16 mouse cellular contexts compared by ENCODE assay signal in genomic region chr6:129513409-129513808, GRCm38 (mm10). TPM values are rescaled to one million over a fixed set of nuclear protein-coding genes. Genes with fewer than 3 reads are reported as not detected.
DNase-seq lines count a peak whose midpoint lies in the region; ATAC-seq and TF ChIP-seq lines count a peak whose summit lies in the region.
"Had no signal": no experiment of that assay in that cellular context is flagged by ENCODE, and none has a peak within 500 bp of the region (broad histone marks: within the 10 kb centered on the region; RNA-seq: fewer than 3 reads in every experiment).

No protein-coding gene starts in this region.

- TF ChIP-seq RAD21 in MEL (IDR thresholded peaks at IDR 0.05; ENCODE audit: low read depth, low read length) = no peak

- no peak for TF ChIP-seq POLR2A in limb, embryonic 14.5 days (IDR thresholded peaks at IDR 0.05; ENCODE audit: borderline replicate concordance, extremely low read depth, insufficient read depth, insufficient read length)
- TF ChIP-seq POLR2A in MEL (IDR thresholded peaks at IDR 0.05; ENCODE audit: control insufficient read depth in 1 of 2, insufficient read depth in 1 of 2, low read depth in 1 of 2, low read length in 2 of 2, poor library complexity in 1 of 2) = no peak
- TF ChIP-seq POLR2A in thymus, adult 2 months (IDR thresholded peaks at IDR 0.05; ENCODE audit: control insufficient read depth, extremely low read depth, insufficient read depth, low read length, poor library complexity) = no peak

- DNase-seq in frontal cortex, postnatal 14 days (ENCODE audit: low spot score in 2 of 2) = no peak
- DNase-seq in limb, embryonic 14.5 days (ENCODE audit: low spot score) = peak; percentile 63
- no peak for DNase-seq in limb, embryonic 10.5 days (ENCODE audit: low spot score)
- peak; percentile 31 for DNase-seq in MEL (ENCODE audit: low read depth, low spot score)
- DNase-seq in adrenal gland, adult (ENCODE audit: inconsistent age in 2 of 2, low spot score in 1 of 2) = no peak
- DNase-seq in thymus, adult 2 months = no peak
- DNase-seq: layer of hippocampus, adult 9-11 months; thymus, postnatal 14 days had no signal

- 53% methylated on average over 1 of the region's 1 CpGs for WGBS in limb, embryonic 14.5 days
- 88% methylated on average over 1 of the region's 1 CpGs for WGBS in limb, embryonic 10.5 days
- WGBS in intestine, embryonic 16.5 days = 16% methylated on average over 1 of the region's 1 CpGs
- WGBS in thymus, adult 2 months = 66% methylated on average over 1 of the region's 1 CpGs

- no peak overlapping the region for H3K4me2 ChIP-seq in limb, embryonic 14.5 days (replicated peaks; ENCODE audit: low read depth, low read length, severe bottlenecking)
- no peak overlapping the region for H3K4me2 ChIP-seq in intestine, embryonic 16.5 days (ENCODE audit: low read depth, low read length)
- H3K4me2 ChIP-seq: embryonic facial prominence, embryonic 13.5 days; neural tube, embryonic 15.5 days had no signal

- TF ChIP-seq EP300 in MEL (IDR thresholded peaks at IDR 0.05; ENCODE audit: low read depth in 1 of 2, low read length in 2 of 2) = no peak

- peaks cover 9% of the 10 kb centered on the region for H3K4me1 ChIP-seq in limb, embryonic 14.5 days (ENCODE audit: control insufficient read depth, insufficient read depth, low read length)
- peaks cover 29% of the 10 kb centered on the region for H3K4me1 ChIP-seq in limb, embryonic 10.5 days
- peaks cover 0 to 9% of the 10 kb centered on the region in 2 experiments; a peak in 1 of 4 replicates for H3K4me1 ChIP-seq in MEL (ENCODE audit: control insufficient read depth in 1 of 2, insufficient read depth in 2 of 2, low read length in 2 of 2)
- peaks cover 9% of the 10 kb centered on the region for H3K4me1 ChIP-seq in intestine, embryonic 16.5 days (ENCODE audit: control insufficient read depth, insufficient read depth, low read length)
- H3K4me1 ChIP-seq in thymus, adult 2 months (replicated peaks; ENCODE audit: control insufficient read depth, insufficient read depth, low read length) = no peaks in the 10 kb centered on the region
- H3K4me1 ChIP-seq: embryonic facial prominence, embryonic 13.5 days; neural tube, embryonic 15.5 days had no signal

- H3K27me3 ChIP-seq in limb, embryonic 14.5 days (ENCODE audit: control insufficient read depth, insufficient read depth, low read length) = no peaks in the 10 kb centered on the region
- no peaks in the 10 kb centered on the region for H3K27me3 ChIP-seq in limb, embryonic 10.5 days (ENCODE audit: low read depth, poor library complexity, severe bottlenecking)
- H3K27me3 ChIP-seq in MEL (ENCODE audit: control insufficient read depth in 1 of 2, insufficient read depth in 2 of 2, low read length in 2 of 2) = no peaks in the 10 kb centered on the region; a peak in 1 of 4 replicates
- H3K27me3 ChIP-seq in intestine, embryonic 16.5 days (replicated peaks; ENCODE audit: control insufficient read depth, insufficient read depth, low read length) = no peaks in the 10 kb centered on the region
- H3K27me3 ChIP-seq in thymus, adult 2 months (ENCODE audit: control insufficient read depth, insufficient read depth, low read length) = no peaks in the 10 kb centered on the region
- H3K27me3 ChIP-seq: embryonic facial prominence, embryonic 13.5 days; neural tube, embryonic 15.5 days had no signal

- no peaks in the 10 kb centered on the region for H3K36me3 ChIP-seq in limb, embryonic 14.5 days (ENCODE audit: control insufficient read depth, insufficient read depth, low read length)
- no peaks in the 10 kb centered on the region for H3K36me3 ChIP-seq in limb, embryonic 10.5 days
- peaks cover 0 to 6% of the 10 kb centered on the region in 2 experiments; a peak in 2 of 4 replicates for H3K36me3 ChIP-seq in MEL (ENCODE audit: control insufficient read depth in 1 of 2, insufficient read depth in 2 of 2, low read length in 2 of 2)
- no peaks in the 10 kb centered on the region for H3K36me3 ChIP-seq in intestine, embryonic 16.5 days (ENCODE audit: control insufficient read depth, insufficient read depth, low read length)
- no peaks in the 10 kb centered on the region for H3K36me3 ChIP-seq in thymus, adult 2 months (ENCODE audit: control insufficient read depth, insufficient read depth, low read length)
- H3K36me3 ChIP-seq: embryonic facial prominence, embryonic 13.5 days; neural tube, embryonic 15.5 days had no signal

- no peak overlapping the region for H3K9ac ChIP-seq in limb, embryonic 14.5 days (ENCODE audit: low read depth, low read length, severe bottlenecking)
- H3K9ac ChIP-seq in MEL (ENCODE audit: control insufficient read depth, low read depth, low read length, poor library complexity, severe bottlenecking) = no peak overlapping the region
- no peak overlapping the region for H3K9ac ChIP-seq in intestine, embryonic 16.5 days (ENCODE audit: low read depth, low read length)
- H3K9ac ChIP-seq: embryonic facial prominence, embryonic 13.5 days; neural tube, embryonic 15.5 days had no signal

- H3K4me3 ChIP-seq in limb, embryonic 14.5 days (replicated peaks; ENCODE audit: low read length) = no peak overlapping the region
- H3K4me3 ChIP-seq in limb, embryonic 10.5 days = no peak overlapping the region
- H3K4me3 ChIP-seq in MEL (ENCODE audit: control insufficient read depth in 1 of 2, insufficient read depth in 1 of 2, low read depth in 2 of 2, low read length in 2 of 2) = no peak overlapping the region
- no peak overlapping the region for H3K4me3 ChIP-seq in intestine, embryonic 16.5 days (ENCODE audit: low read length)
- H3K4me3 ChIP-seq in thymus, adult 2 months (ENCODE audit: control insufficient read depth, insufficient read depth, low read length) = no peak overlapping the region
- H3K4me3 ChIP-seq: embryonic facial prominence, embryonic 13.5 days; neural tube, embryonic 15.5 days had no signal

- ATAC-seq in frontal cortex, adult (ENCODE audit: low TSS enrichment) = peak; percentile 88
- ATAC-seq in limb, embryonic 14.5 days (ENCODE audit: low FRiP score, low read depth) = no peak
- ATAC-seq in intestine, embryonic 16.5 days = peak; percentile 87
- ATAC-seq: forebrain, embryonic 16.5 days had no signal

- no peak overlapping the region for H3K27ac ChIP-seq in limb, embryonic 14.5 days (replicated peaks; ENCODE audit: low read depth, low read length)
- no peak overlapping the region for H3K27ac ChIP-seq in limb, embryonic 10.5 days
- no peak overlapping the region for H3K27ac ChIP-seq in MEL (ENCODE audit: control insufficient read depth, low read depth, low read length)
- peak overlapping the region; percentile 64 for H3K27ac ChIP-seq in intestine, embryonic 16.5 days (ENCODE audit: low read length)
- H3K27ac ChIP-seq in thymus, adult 2 months (ENCODE audit: control insufficient read depth, insufficient read depth, low read length) = no peak overlapping the region
- H3K27ac ChIP-seq: embryonic facial prominence, embryonic 13.5 days; neural tube, embryonic 15.5 days had no signal

- H3K9me3 ChIP-seq in limb, embryonic 14.5 days (ENCODE audit: control insufficient read depth, low read length) = no peaks in the 10 kb centered on the region
- no peaks in the 10 kb centered on the region for H3K9me3 ChIP-seq in limb, embryonic 10.5 days (replicated peaks)
- H3K9me3 ChIP-seq in MEL (replicated peaks; ENCODE audit: insufficient read depth, low read length) = no peaks in the 10 kb centered on the region
- H3K9me3 ChIP-seq in intestine, embryonic 16.5 days (ENCODE audit: control insufficient read depth, low read length) = no peaks in the 10 kb centered on the region
- H3K9me3 ChIP-seq: embryonic facial prominence, embryonic 13.5 days; neural tube, embryonic 15.5 days had no signal

- no peak for TF ChIP-seq CTCF in MEL (IDR thresholded peaks at IDR 0.05 in 2 of 3, conservative IDR thresholded peaks at IDR 0.05 in 1 of 3; ENCODE audit: control insufficient read depth in 1 of 3, insufficient read depth in 1 of 3, low read depth in 2 of 3, low read length in 3 of 3, poor library complexity in 1 of 3, severe bottlenecking in 1 of 3)
- no peak for TF ChIP-seq CTCF in thymus, adult 2 months (IDR thresholded peaks at IDR 0.05; ENCODE audit: borderline replicate concordance, control insufficient read depth, extremely low read depth, insufficient read depth, low read length, poor library complexity)

- no peaks in the 10 kb centered on the region for H3K79me2 ChIP-seq in MEL (ENCODE audit: control insufficient read depth, insufficient read depth, low read length, poor library complexity)

TF ChIP-seq in MEL, 35 proteins besides CTCF, POLR2A, EP300 and RAD21 (continues in another document):
- TF ChIP-seq SMC3 (IDR thresholded peaks at IDR 0.05; ENCODE audit: low read depth, low read length) = no peak

RNA-seq across cellular contexts. Expression of gene Tmem52b, which starts 1.1 kb away (rescaled TPM):
- not detected in 2 replicates for polyA plus RNA-seq in limb, embryonic 14.5 days (2012; rRNA removed)
- polyA plus RNA-seq in limb, embryonic 14.5 days (2014; fragmentation: Nextera tagmentation; extraction: Ambion mirVana) = not detected in 2 replicates
- not detected in 2 replicates for polyA plus RNA-seq in limb, embryonic 10.5 days (2016; fragmentation: Nextera tagmentation; extraction: Ambion mirVana)
- not detected in 2 replicates for total RNA-seq in MEL (2012; rRNA removed)
- not detected for polyA plus RNA-seq in MEL (2012; ENCODE audit: insufficient read depth in 1 of 2, insufficient read length in 2 of 2, low read depth in 1 of 2, low replicate concordance in 2 of 2, missing spikeins in 1 of 2)
- 0.11 TPM in 1 of 2 replicates, not detected in the other for polyA plus RNA-seq in intestine, embryonic 16.5 days (2015; fragmentation: Nextera tagmentation; extraction: Ambion mirVana)
- polyA plus RNA-seq in thymus, adult 2 months (2012; rRNA removed) = 0.18 TPM in 1 of 2 replicates, not detected in the other
- total RNA-seq: adrenal gland, adult 18-20 months; left cerebral cortex, postnatal 25 days had no signal
- polyA plus RNA-seq: embryonic facial prominence, embryonic 13.5 days; forebrain, embryonic 16.5 days; liver, embryonic 16.5 days; neural tube, embryonic 15.5 days had no signal

RNA-seq across cellular contexts. Expression of gene Olr1, which starts 6.4 kb away (rescaled TPM):
- 0.04 and 0.10 TPM in 2 replicates for polyA plus RNA-seq in limb, embryonic 14.5 days (2012; rRNA removed)
- not detected in 2 replicates for polyA plus RNA-seq in limb, embryonic 14.5 days (2014; fragmentation: Nextera tagmentation; extraction: Ambion mirVana)
- polyA plus RNA-seq in limb, embryonic 10.5 days (2016; fragmentation: Nextera tagmentation; extraction: Ambion mirVana) = 0.16 TPM in 1 of 2 replicates, not detected in the other
- total RNA-seq in MEL (2012; rRNA removed) = 0.03 TPM in 1 of 2 replicates, not detected in the other
- under 1 TPM in 1 of 2 experiments, not detected in 1; 0.06 TPM for polyA plus RNA-seq in MEL (2012; ENCODE audit: insufficient read depth in 1 of 2, insufficient read length in 2 of 2, low read depth in 1 of 2, low replicate concordance in 2 of 2, missing spikeins in 1 of 2)
- 0.06 TPM in 1 of 2 replicates, not detected in the other for polyA plus RNA-seq in intestine, embryonic 16.5 days (2015; fragmentation: Nextera tagmentation; extraction: Ambion mirVana)
- 0.13 and 0.19 TPM in 2 replicates for polyA plus RNA-seq in thymus, adult 2 months (2012; rRNA removed)
- total RNA-seq: left cerebral cortex, postnatal 25 days had no signal
- polyA plus RNA-seq: embryonic facial prominence, embryonic 13.5 days; forebrain, embryonic 16.5 days had no signal

RNA-seq across cellular contexts. Expression of gene Gabarapl1, which starts 19.6 kb away (rescaled TPM):
- 45.0 and 46.6 TPM in 2 replicates for polyA plus RNA-seq in limb, embryonic 14.5 days (2012; rRNA removed)
- 15.9 and 18.0 TPM in 2 replicates for polyA plus RNA-seq in limb, embryonic 14.5 days (2014; fragmentation: Nextera tagmentation; extraction: Ambion mirVana)
- polyA plus RNA-seq in limb, embryonic 10.5 days (2016; fragmentation: Nextera tagmentation; extraction: Ambion mirVana) = 34.2 and 35.7 TPM in 2 replicates
- total RNA-seq in MEL (2012; rRNA removed) = 61.3 and 65.7 TPM in 2 replicates
- polyA plus RNA-seq in MEL (2012; ENCODE audit: insufficient read depth in 1 of 2, insufficient read length in 2 of 2, low read depth in 1 of 2, low replicate concordance in 2 of 2, missing spikeins in 1 of 2) = 10 to 100 TPM in 1 of 2 experiments, not detected in 1; 99.5 TPM
- 37.9 and 38.7 TPM in 2 replicates for polyA plus RNA-seq in intestine, embryonic 16.5 days (2015; fragmentation: Nextera tagmentation; extraction: Ambion mirVana)
- polyA plus RNA-seq in thymus, adult 2 months (2012; rRNA removed) = 24.6 and 29.8 TPM in 2 replicates

Comparison
In these comparisons a context has a peak if more than half of its experiments do, and no peak if none do; other contexts are left out.
1. DNase-seq: peak in limb, embryonic 14.5 days (single experiment) and MEL (single experiment); none in frontal cortex, postnatal 14 days (0 of 2), limb, embryonic 10.5 days (single experiment), adrenal gland, adult (0 of 2) and thymus, adult 2 months (single experiment).